Mouse (Mus musculus) ES-E14 (cell line): ENCODE measurements around the gene Arhgap30.

ENCODE experiments used
- CHD2 ChIP-seq: IDR thresholded peaks from 2 replicates; pipeline ENCODE4 v1.6.1; 2014; ENCODE audit warnings: mild to moderate bottlenecking, low read depth, low read length, inconsistent platforms
- HCFC1 ChIP-seq: IDR thresholded peaks from 2 replicates; pipeline ENCODE4 v1.6.1; 2012; ENCODE audit warnings: low read length, inconsistent platforms, borderline replicate concordance; ENCODE audit not compliant: insufficient read depth
- MAFK ChIP-seq: IDR thresholded peaks from 2 replicates; pipeline ENCODE4 v1.6.1; 2014; ENCODE audit warnings: mild to moderate bottlenecking, low read depth, low read length, inconsistent platforms; ENCODE audit not compliant: insufficient read depth
- ZC3H11A ChIP-seq: IDR thresholded peaks from 2 replicates; pipeline ENCODE4 v1.6.1; 2012; ENCODE audit warnings: low read depth, mild to moderate bottlenecking, inconsistent platforms, low read length, borderline replicate concordance
- ZNF384 ChIP-seq: IDR thresholded peaks from 2 replicates; pipeline ENCODE4 v1.6.1; 2012; ENCODE audit warnings: low read depth, low read length, inconsistent platforms

- TF ChIP-seq HCFC1 = no peak
- no peak for TF ChIP-seq MAFK
- TF ChIP-seq ZNF384 = no peak
- no peak for TF ChIP-seq CHD2
- no peak for TF ChIP-seq ZC3H11A
These were observed 35.9 kb downstream of the Arhgap30 start for GRCm38 (mm10) chr1:171424638-171425037.
